Mouse (Mus musculus) cortical plate, adult 2 months (tissue): ENCODE results near the gene Fam136a. TPM values are rescaled to one million over a fixed set of nuclear protein-coding genes. Genes with fewer than 3 reads are reported as not detected.

ENCODE experiments used
- H3K27ac ChIP-seq: fragments of 200-500 bp; 2 replicates; pipeline ENCODE4 v1.5.1; 2012; ENCODE audit warnings: low read length, control low read depth, inconsistent platforms; ENCODE audit not compliant: insufficient read depth
- H3K4me1 ChIP-seq: fragments of 200-500 bp; 2 replicates; pipeline ENCODE4 v1.6.1; 2011; ENCODE audit warnings: low read length; ENCODE audit not compliant: control insufficient read depth, insufficient read depth
- H3K4me3 ChIP-seq: fragments of 200-500 bp; 2 replicates; pipeline ENCODE4 v1.5.1; 2011; ENCODE audit warnings: mild to moderate bottlenecking, low read length, control low read depth; ENCODE audit not compliant: insufficient read depth
- CTCF ChIP-seq: fragments of 200-500 bp; IDR thresholded peaks from 2 replicates; pipeline ENCODE4 v1.5.1; 2011; ENCODE audit warnings: mild to moderate bottlenecking, control low read depth, low read length; ENCODE audit not compliant: insufficient read depth; ENCODE audit errors: extremely low read depth
- POLR2A ChIP-seq: fragments of 200-500 bp; IDR thresholded peaks from 2 replicates; pipeline ENCODE4 v1.6.1; 2011; ENCODE audit warnings: mild to moderate bottlenecking, low read length, control low read depth; ENCODE audit not compliant: insufficient read depth; ENCODE audit errors: extremely low read depth
- polyA plus RNA-seq: library from polyadenylated mRNA; depleted of rRNA; stranded (reverse); fragments of >200 nt; gene quantifications from 2 replicates; pipeline ENCODE4 v1.2.3, GENCODE M21; 2012

The Fam136a gene
- polyA plus RNA-seq, 1 experiment, result 24.8 TPM

DNA sequence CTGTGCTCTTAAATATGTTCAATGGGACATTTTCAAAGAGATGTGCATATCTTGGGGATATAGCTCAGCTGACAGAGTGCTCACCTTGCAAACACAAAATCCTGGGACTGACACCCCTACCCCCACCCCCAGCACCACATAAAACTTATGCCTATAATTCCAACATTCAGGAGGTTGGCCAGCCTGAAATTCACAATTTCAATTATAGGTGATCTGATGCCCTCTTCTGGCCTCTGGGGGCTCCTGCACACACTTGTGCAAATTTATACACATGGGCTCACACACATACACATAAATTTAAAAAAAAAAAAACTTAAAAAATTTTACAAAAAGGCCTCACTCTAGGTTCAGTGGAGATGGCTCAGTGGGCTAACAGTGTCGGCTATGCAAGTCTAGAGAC is 27.7 kb downstream of the Fam136a start:
- H3K27ac ChIP-seq, result no peak overlapping the region
- no peak for TF ChIP-seq CTCF
- TF ChIP-seq POLR2A, result no peak
- peaks cover 4% of the 10 kb centered on the region; the same call in 1 of the 2 replicates for H3K4me1 ChIP-seq
- H3K4me3 ChIP-seq, result no peak overlapping the region

DNA sequence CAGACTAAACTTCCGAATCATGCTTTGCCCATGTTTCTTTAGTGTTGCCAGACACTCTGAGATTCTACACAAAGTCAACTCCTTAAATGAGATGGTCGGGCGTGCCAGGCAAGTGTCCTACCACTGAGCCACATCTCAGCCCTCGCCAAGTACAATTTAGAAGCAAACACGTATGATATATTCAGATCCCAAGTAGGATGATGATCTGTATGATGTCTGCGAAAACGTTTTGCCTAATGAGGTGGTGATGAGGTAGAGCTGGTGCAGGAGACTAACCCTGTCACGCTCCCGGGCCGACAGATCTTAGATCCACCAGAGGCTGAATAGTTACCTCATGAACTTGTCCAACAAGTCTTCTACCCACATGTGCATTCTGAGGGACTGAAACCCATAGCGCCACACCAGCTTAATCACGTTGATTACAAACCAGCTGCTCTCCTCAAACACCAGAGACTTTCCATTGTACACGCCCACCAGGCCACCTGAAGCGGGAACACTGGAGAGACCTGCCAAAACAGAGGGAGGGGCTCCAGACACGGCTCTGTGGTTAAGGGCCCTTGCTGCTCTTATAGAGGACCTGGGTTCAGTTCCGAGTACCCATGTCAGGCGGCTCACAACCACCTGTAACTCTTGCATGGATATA is 28.8 kb downstream of the Fam136a start:
- no peak overlapping the region for H3K4me3 ChIP-seq
- TF ChIP-seq CTCF (no peak), POLR2A (no peak)
- no peak overlapping the region for H3K27ac ChIP-seq
- H3K4me1 ChIP-seq, result peaks cover 4% of the 10 kb centered on the region; the same call in 1 of the 2 replicates

GRCm38 (mm10) chr6:86395021-86395420 is 29.6 kb downstream of the Fam136a start:
- peaks cover 4% of the 10 kb centered on the region; the same call in 1 of the 2 replicates for H3K4me1 ChIP-seq
- TF ChIP-seq POLR2A (no peak), CTCF (no peak)
- no peak overlapping the region; the same call in 1 of the 2 replicates for H3K4me3 ChIP-seq
- no peak overlapping the region for H3K27ac ChIP-seq

GRCm38 (mm10) chr6:86395969-86396368 is 30.5 kb downstream of the Fam136a start:
- peak overlapping the region; percentile 61 for H3K4me3 ChIP-seq
- TF ChIP-seq POLR2A, result no peak
- TF ChIP-seq CTCF, result no peak
- H3K27ac ChIP-seq, result no peak overlapping the region
- peaks cover 4% of the 10 kb centered on the region; the same call in 1 of the 2 replicates for H3K4me1 ChIP-seq

- Histone ChIP-seq H3K4me1 (peaks cover 4% of the 10 kb centered on the region; the same call in 1 of the 2 replicates), H3K4me3 (peak within 1 kb of the TSS; percentile 61), H3K27ac (peak within 1 kb of the TSS; percentile 72)
- TF ChIP-seq CTCF (no peak), POLR2A (peak; percentile 97)
Observed at GRCm38 (mm10) chr6:86396581-86397256, 31.3 kb downstream of the Fam136a start, which contains the start of gene Pcyox1. TSS of gene Pcyox1 (minus strand) at chr6:86397154.

DNA sequence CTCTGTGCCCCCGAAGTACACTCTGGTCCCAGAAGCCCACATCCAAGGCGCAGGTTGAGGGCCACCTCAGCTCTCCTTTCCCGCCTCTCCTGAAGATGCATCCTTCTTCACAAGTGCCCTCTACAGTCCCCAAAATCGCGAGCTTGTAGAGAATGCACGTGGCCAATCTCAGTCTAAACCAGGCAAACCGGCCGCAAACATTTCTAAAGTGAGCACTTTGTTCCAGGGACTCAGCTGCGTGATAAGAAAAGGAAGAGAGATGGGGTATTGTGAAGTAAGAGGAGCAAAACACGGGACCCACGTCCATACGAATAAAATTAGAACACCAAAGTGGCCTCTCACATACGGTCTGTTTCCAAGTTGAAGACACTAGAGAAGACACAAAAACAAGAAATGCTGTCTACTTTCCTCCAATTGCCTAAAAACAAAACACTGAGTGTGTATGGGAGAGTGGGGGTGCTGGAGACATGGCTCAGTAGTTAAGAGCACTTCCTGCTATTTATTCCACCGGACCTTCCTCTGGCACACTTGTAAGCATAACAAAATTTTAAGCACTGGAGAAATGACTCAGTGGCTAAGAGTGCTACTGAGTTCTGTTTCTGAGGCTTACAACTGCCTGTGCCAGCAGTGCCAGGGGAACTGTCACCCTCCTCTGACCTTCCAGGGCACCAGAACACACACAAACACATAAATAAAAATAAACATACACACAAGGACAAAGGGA is 32.0 kb downstream of the Fam136a start:
- peaks cover 4% of the 10 kb centered on the region; the same call in 1 of the 2 replicates for H3K4me1 ChIP-seq
- H3K4me3 ChIP-seq, result peak overlapping the region; percentile 61
- no peak for TF ChIP-seq CTCF
- no peak for TF ChIP-seq POLR2A
- no peak overlapping the region for H3K27ac ChIP-seq

DNA sequence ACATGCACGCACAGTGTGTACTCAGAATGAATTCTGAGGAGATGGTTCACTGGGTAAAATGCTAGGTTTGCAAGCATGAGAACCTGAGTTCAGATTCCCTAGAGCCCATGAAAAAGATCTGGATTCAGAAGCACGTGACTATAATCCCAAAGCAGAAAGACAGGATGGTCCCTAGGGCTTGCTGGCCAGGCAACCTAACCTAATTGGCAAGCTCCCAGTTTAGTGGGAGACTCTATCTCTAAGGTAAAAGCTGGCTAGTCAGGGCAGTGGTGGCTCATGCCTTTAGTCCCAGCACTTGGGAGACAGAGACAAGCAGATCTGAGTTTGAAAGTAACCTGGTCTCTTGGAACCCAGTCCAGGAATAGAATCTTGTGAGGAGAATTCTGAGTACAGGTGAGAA is 33.5 kb downstream of the Fam136a start:
- H3K4me3 ChIP-seq, result no peak overlapping the region
- peaks cover 4% of the 10 kb centered on the region; the same call in 1 of the 2 replicates for H3K4me1 ChIP-seq
- H3K27ac ChIP-seq, result no peak overlapping the region
- TF ChIP-seq POLR2A (no peak), CTCF (no peak)

GRCm38 (mm10) chr6:86399995-86400394 is 34.5 kb downstream of the Fam136a start:
- Histone ChIP-seq H3K27ac (no peak overlapping the region), H3K4me1 (peaks cover 1% of the 10 kb centered on the region; the same call in 1 of the 2 replicates), H3K4me3 (no peak overlapping the region)
- no peak for TF ChIP-seq POLR2A
- no peak for TF ChIP-seq CTCF

DNA sequence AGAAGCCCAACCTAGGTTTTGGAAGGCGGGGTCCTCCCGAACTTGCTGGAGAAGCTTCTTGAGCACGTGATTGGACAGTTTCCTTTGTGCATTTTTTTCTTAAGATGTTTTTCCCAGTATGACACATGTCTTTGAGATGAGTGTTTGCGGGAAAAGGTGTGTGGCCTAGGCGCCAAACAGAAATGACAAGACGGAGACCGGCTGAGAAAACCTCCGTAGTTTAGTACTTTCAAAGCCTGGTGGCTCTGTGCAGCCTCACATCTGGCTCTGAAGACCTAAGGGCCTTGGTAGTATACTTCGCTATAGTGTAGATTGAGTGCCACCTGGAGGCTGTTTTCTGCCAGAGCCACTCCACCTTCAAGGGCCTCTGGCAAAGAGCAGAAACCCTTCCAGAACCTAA is 35.5 kb downstream of the Fam136a start:
- no peak overlapping the region for H3K4me3 ChIP-seq

More for the DNA sequence above, 35.5 kb downstream of the Fam136a start:
- TF ChIP-seq CTCF (peak; percentile 58), POLR2A (no peak)
- Histone ChIP-seq H3K27ac (no peak overlapping the region), H3K4me1 (peaks cover 2% of the 10 kb centered on the region; the same call in 1 of the 2 replicates)
